Mouse (Mus musculus) kidney, adult 2 months (tissue): ENCODE measurements at regions not wholly inside any gene's neighbourhood (a gene's known extent, or its start where the extent isn't known, plus 50 kb on each side); places are given as distances from the start of the nearest gene placed in this dataset.

ENCODE experiments used
- DNase-seq: peaks from one replicate; pipeline ENCODE4 v3.0.0; 2021
- H3K27ac ChIP-seq: fragments of 200-500 bp; 2 replicates; pipeline ENCODE4 v1.5.1; 2012; ENCODE audit warnings: low read depth, low read length, control low read depth, inconsistent platforms; ENCODE audit not compliant: insufficient read depth
- H3K27me3 ChIP-seq: fragments of 200-500 bp; replicated peaks from 2 replicates; pipeline ENCODE4 v1.6.1; 2012; ENCODE audit warnings: mild to moderate bottlenecking, moderate library complexity, low read length, inconsistent platforms; ENCODE audit not compliant: control insufficient read depth, insufficient read depth
- H3K36me3 ChIP-seq: fragments of 200-500 bp; 2 replicates; pipeline ENCODE4 v1.6.1; 2012; ENCODE audit warnings: mild to moderate bottlenecking, moderate library complexity, low read length, inconsistent platforms; ENCODE audit not compliant: control insufficient read depth, insufficient read depth
- H3K4me1 ChIP-seq: fragments of 200-500 bp; 2 replicates; pipeline ENCODE4 v1.6.1; 2011; ENCODE audit warnings: low read length; ENCODE audit not compliant: control insufficient read depth, insufficient read depth
- H3K4me3 ChIP-seq: fragments of 200-500 bp; 2 replicates; pipeline ENCODE4 v1.5.1; 2011; ENCODE audit warnings: mild to moderate bottlenecking, low read depth, low read length, control low read depth; ENCODE audit not compliant: insufficient read depth
- CTCF ChIP-seq: fragments of 200-500 bp; conservative IDR thresholded peaks from 2 replicates; pipeline ENCODE4 v1.5.1; 2011; ENCODE audit warnings: low read depth, mild to moderate bottlenecking, control low read depth, low read length, moderate library complexity, mixed read lengths; ENCODE audit not compliant: insufficient read depth, insufficient read length
- POLR2A ChIP-seq: fragments of 200-500 bp; IDR thresholded peaks from one replicate; pipeline ENCODE4 v1.6.1; 2011; ENCODE audit warnings: low read depth, low read length, control low read depth
- WGBS: fragments of 180-500 bp; shearing (Covaris S2); methylation state at CpG from one replicate; pipeline ENCODE4 v1.1.7; 2018; 5-methylcytosine and 5-hydroxymethylcytosine counted together

- Histone ChIP-seq H3K4me3 (no peak overlapping the region), H3K27ac (no peak overlapping the region), H3K27me3 (no peaks in the 10 kb centered on the region), H3K4me1 (peaks cover 9% of the 10 kb centered on the region), H3K36me3 (no peaks in the 10 kb centered on the region)
- no peak for DNase-seq
- WGBS = 35% methylated on average over 4 of the region's 4 CpGs
- TF ChIP-seq POLR2A (no peak), CTCF (no peak)
Observed at GRCm38 (mm10) chr4:154747006-154747343, 79.3 kb upstream of the Actrt2 start.

- Histone ChIP-seq H3K4me1 (peaks cover 9% of the 10 kb centered on the region), H3K27ac (no peak overlapping the region), H3K36me3 (no peaks in the 10 kb centered on the region), H3K4me3 (no peak overlapping the region), H3K27me3 (no peaks in the 10 kb centered on the region)
- WGBS = 44% methylated on average over 9 of the region's 9 CpGs
- TF ChIP-seq CTCF = peak; percentile 68
- TF ChIP-seq POLR2A = no peak
- DNase-seq = peak; percentile 38
Observed at GRCm38 (mm10) chr4:154749160-154749559, 81.5 kb upstream of the Actrt2 start.

- DNase-seq = no peak
- H3K36me3 ChIP-seq = no peaks in the 10 kb centered on the region
- no peak overlapping the region for H3K4me3 ChIP-seq
- peaks cover 9% of the 10 kb centered on the region for H3K4me1 ChIP-seq
- no peak overlapping the region for H3K27ac ChIP-seq
- 87% methylated on average over 2 of the region's 2 CpGs for WGBS
- TF ChIP-seq POLR2A (no peak), CTCF (no peak)
- H3K27me3 ChIP-seq = no peaks in the 10 kb centered on the region
Observed at GRCm38 (mm10) chr4:154749996-154750395, 82.3 kb upstream of the Actrt2 start.

GRCm38 (mm10) chr4:154750440-154751107, 82.9 kb upstream of the Actrt2 start:
- Histone ChIP-seq H3K36me3 (no peaks in the 10 kb centered on the region), H3K4me3 (no peak overlapping the region), H3K4me1 (peaks cover 9% of the 10 kb centered on the region), H3K27me3 (no peaks in the 10 kb centered on the region), H3K27ac (no peak overlapping the region)
- WGBS = 70% methylated on average over 14 of the region's 14 CpGs
- no peak for DNase-seq
- TF ChIP-seq CTCF (no peak), POLR2A (no peak)

- no peak overlapping the region for H3K4me3 ChIP-seq
- H3K27me3 ChIP-seq = no peaks in the 10 kb centered on the region
- no peak for TF ChIP-seq POLR2A
- no peak; the same call in 1 of the 2 replicates for TF ChIP-seq CTCF
- DNase-seq = no peak
- no peaks in the 10 kb centered on the region for H3K4me1 ChIP-seq
- no peak overlapping the region for H3K27ac ChIP-seq
- WGBS = 62% methylated on average over 8 of the region's 8 CpGs
- H3K36me3 ChIP-seq = no peaks in the 10 kb centered on the region
Observed at GRCm38 (mm10) chr4:154754445-154754844, 82.8 kb upstream of the Ttc34 start.

GRCm38 (mm10) chr4:154756740-154757446, 80.4 kb upstream of the Ttc34 start:
- DNase-seq = no peak
- 82% methylated on average over 10 of the region's 10 CpGs for WGBS
- H3K27ac ChIP-seq = no peak overlapping the region
- H3K4me3 ChIP-seq = no peak overlapping the region
- no peaks in the 10 kb centered on the region for H3K27me3 ChIP-seq
- H3K4me1 ChIP-seq = no peaks in the 10 kb centered on the region
- no peaks in the 10 kb centered on the region for H3K36me3 ChIP-seq
- TF ChIP-seq CTCF = no peak
- TF ChIP-seq POLR2A = no peak

GRCm38 (mm10) chr4:154759881-154760280, 77.4 kb upstream of the Ttc34 start:
- H3K36me3 ChIP-seq = no peaks in the 10 kb centered on the region
- no peaks in the 10 kb centered on the region for H3K4me1 ChIP-seq
- H3K27me3 ChIP-seq = no peaks in the 10 kb centered on the region
- TF ChIP-seq POLR2A (no peak), CTCF (no peak)
- WGBS = 67% methylated on average over 1 of the region's 1 CpGs
- no peak overlapping the region for H3K27ac ChIP-seq
- H3K4me3 ChIP-seq = no peak overlapping the region
- no peak for DNase-seq
